Mouse (Mus musculus): ENCODE measurements around the gene Cd52.

GRCm38 (mm10) chr4:134089029-134089428, 5.9 kb downstream of the Cd52 start:
- TF ChIP-seq CTCF (conservative IDR thresholded peaks at IDR 0.05; ENCODE audit: low read length): no peak
- TF ChIP-seq POU5F1 (IDR thresholded peaks at IDR 0.05; ENCODE audit: borderline replicate concordance, low read length): no peak
- TF ChIP-seq NANOG (IDR thresholded peaks at IDR 0.05; ENCODE audit: borderline replicate concordance, low read length): no peak

Data from E14TG2a.4 (cell line).